12 mouse cellular contexts compared by ENCODE assay signal in genomic region chr12:25165650-25166049, GRCm38 (mm10).
DNase-seq lines count a peak whose midpoint lies in the region; ATAC-seq and TF ChIP-seq lines count a peak whose summit lies in the region.
"Had no signal": no experiment of that assay in that cellular context is flagged by ENCODE, and none has a peak within 500 bp of the region (broad histone marks: within the 10 kb centered on the region; RNA-seq: fewer than 3 reads in every experiment).

No protein-coding gene starts in this region.

- DNase-seq in liver (no peak), adipocyte (ENCODE audit: low spot score) (peak; percentile 79)
- DNase-seq in fat pad, adult 2 months (ENCODE audit: extremely low read depth, low read depth, low spot score) = peak; percentile 90
- DNase-seq in lung, postnatal 36 days = no peak
- no peak for DNase-seq in left cerebral cortex, adult 11 months (ENCODE audit: low spot score)
- DNase-seq in left cerebral cortex, adult 8-10 months (ENCODE audit: low spot score in 2 of 2) = no peak

- no peaks in the 10 kb centered on the region for H3K27me3 ChIP-seq in liver, embryonic 15.5 days
- H3K27me3 ChIP-seq in myocyte (ENCODE audit: control insufficient read depth, insufficient read depth, insufficient read length) = no peaks in the 10 kb centered on the region
- H3K27me3 ChIP-seq: embryonic facial prominence, embryonic 12.5 days had no signal

- H3K4me2 ChIP-seq in liver, embryonic 15.5 days = no peak overlapping the region
- no peak overlapping the region for H3K4me2 ChIP-seq in myocyte (ENCODE audit: low read depth)
- H3K4me2 ChIP-seq: embryonic facial prominence, embryonic 12.5 days had no signal

- WGBS in liver, embryonic 15.5 days (ENCODE audit: insufficient replicate concordance) = 47% methylated on average over 3 of the region's 3 CpGs

- H3ac ChIP-seq in myocyte (ENCODE audit: control insufficient read depth, insufficient read length) = no peak overlapping the region

- H3K36me3 ChIP-seq in liver, embryonic 15.5 days (replicated peaks) = no peaks in the 10 kb centered on the region
- H3K36me3 ChIP-seq in myocyte (ENCODE audit: control insufficient read depth, insufficient read depth) = no peaks in the 10 kb centered on the region
- H3K36me3 ChIP-seq: embryonic facial prominence, embryonic 12.5 days had no signal

- ATAC-seq in liver, embryonic 15.5 days (ENCODE audit: insufficient read depth) = peak; percentile 22; the same call in 1 of the 2 replicates

- no peaks in the 10 kb centered on the region for H3K79me2 ChIP-seq in myocyte (ENCODE audit: control insufficient read depth, insufficient read depth)

- H3K9ac ChIP-seq in liver, embryonic 15.5 days = no peak overlapping the region
- H3K9ac ChIP-seq: embryonic facial prominence, embryonic 12.5 days had no signal

- H3K4me1 ChIP-seq in liver, embryonic 15.5 days (replicated peaks) = peaks cover 17% of the 10 kb centered on the region

- TF ChIP-seq POLR2A in myocyte (IDR thresholded peaks at IDR 0.05; ENCODE audit: insufficient read length, low read depth) = no peak

- no peak overlapping the region for H3K4me3 ChIP-seq in liver, embryonic 15.5 days (replicated peaks)
- H3K4me3 ChIP-seq in myocyte = no peak overlapping the region
- H3K4me3 ChIP-seq: embryonic facial prominence, embryonic 12.5 days; heart, adult 2 months; layer of hippocampus, adult 2 months had no signal

- no peak overlapping the region for H3K27ac ChIP-seq in liver, embryonic 15.5 days (replicated peaks)
- H3K27ac ChIP-seq: embryonic facial prominence, embryonic 12.5 days; heart, adult 2 months; layer of hippocampus, adult 2 months; macrophage had no signal

- H3K9me3 ChIP-seq in liver, embryonic 15.5 days (replicated peaks) = no peaks in the 10 kb centered on the region
- H3K9me3 ChIP-seq: embryonic facial prominence, embryonic 12.5 days had no signal

TF ChIP-seq in myocyte, 11 proteins besides CTCF, POLR2A, EP300 and RAD21:
- TF ChIP-seq MAX (IDR thresholded peaks at IDR 0.05; ENCODE audit: low read depth) (no peak), TCF12 (IDR thresholded peaks at IDR 0.05; ENCODE audit: insufficient read depth, poor library complexity, severe bottlenecking) (no peak), CEBPB (IDR thresholded peaks at IDR 0.05; ENCODE audit: insufficient read depth, poor library complexity, severe bottlenecking) (no peak), MYOG (IDR thresholded peaks at IDR 0.05; ENCODE audit: control insufficient read depth in 1 of 3, insufficient read depth in 1 of 3, insufficient read length in 2 of 3, low read depth in 2 of 3) (peak in 1 of 3 experiments; percentile 39), E2F4 (IDR thresholded peaks at IDR 0.05; ENCODE audit: insufficient read depth) (no peak), USF1 (IDR thresholded peaks at IDR 0.05; ENCODE audit: low read depth) (peak; percentile 82), MYOD1 (IDR thresholded peaks at IDR 0.05; ENCODE audit: control insufficient read depth in 1 of 3, insufficient read length in 2 of 3, low read depth in 2 of 3) (peak in 1 of 3 experiments; percentile 49), SRF (IDR thresholded peaks at IDR 0.05; ENCODE audit: control insufficient read depth, insufficient read length, low read depth) (no peak), TCF3 (IDR thresholded peaks at IDR 0.05; ENCODE audit: insufficient read length, low read depth) (no peak), POLR2AphosphoS2 (IDR thresholded peaks at IDR 0.05; ENCODE audit: insufficient read length, low read depth) (no peak)

Comparison
In these comparisons a context has a peak if more than half of its experiments do, and no peak if none do; other contexts are left out.
1. DNase-seq: peak in adipocyte (single experiment) and fat pad, adult 2 months (single experiment); none in liver (single experiment), lung, postnatal 36 days (single experiment), left cerebral cortex, adult 11 months (single experiment) and left cerebral cortex, adult 8-10 months (0 of 2).